Mouse (Mus musculus): ENCODE measurements around the gene Fezf2. TPM values are rescaled to one million over a fixed set of nuclear protein-coding genes. Genes with fewer than 3 reads are reported as not detected.

Fezf2 gene
- polyA plus RNA-seq, 1 experiment from 2014 or later, result not detected

GRCm38 (mm10) chr14:12333622-12334021, 14.4 kb downstream of the Fezf2 start:
- H3K36me3 ChIP-seq (ENCODE audit: insufficient read depth, low read length), result no peaks in the 10 kb centered on the region
- no peak for TF ChIP-seq EP300 (IDR thresholded peaks at IDR 0.05)
- TF ChIP-seq CTCF (IDR thresholded peaks at IDR 0.05), result no peak
- H3K27ac ChIP-seq (ENCODE audit: low read length), result no peak overlapping the region
- ATAC-seq (no peak), DNase-seq (ENCODE audit: low spot score) (no peak)
- H3K4me2 ChIP-seq (replicated peaks; ENCODE audit: low read depth, low read length), result no peak overlapping the region
- H3K4me3 ChIP-seq (ENCODE audit: low read depth, low read length), result no peak overlapping the region
- no peaks in the 10 kb centered on the region for H3K9me3 ChIP-seq (ENCODE audit: low read length)
- H3K27me3 ChIP-seq (replicated peaks; ENCODE audit: insufficient read depth, low read length), result peaks cover 17% of the 10 kb centered on the region
- no peaks in the 10 kb centered on the region for H3K4me1 ChIP-seq (ENCODE audit: insufficient read depth, low read depth, low read length)
- 64% methylated on average over 7 of the region's 7 CpGs for WGBS
- H3K9ac ChIP-seq (replicated peaks; ENCODE audit: low read depth), result no peak overlapping the region

DNA sequence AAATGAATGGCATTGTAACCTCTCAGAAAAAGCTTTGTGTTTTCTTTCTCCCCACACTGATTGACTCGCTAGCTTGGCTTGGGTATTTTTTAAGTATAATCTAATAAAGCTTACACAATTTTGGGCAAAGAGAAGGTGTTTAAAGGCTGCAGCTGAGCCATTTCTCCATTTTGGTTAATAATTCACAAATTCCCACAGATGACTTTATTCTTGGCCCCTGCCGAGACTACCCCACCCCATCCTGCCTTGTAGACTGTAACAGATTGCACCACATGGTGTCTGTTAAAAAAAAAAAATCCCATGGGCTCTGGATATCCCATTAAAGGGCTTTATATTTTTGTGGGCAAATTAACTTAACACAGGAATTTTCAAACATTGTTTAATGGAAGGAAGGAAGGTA, 44.9 kb downstream of the Fezf2 start:
- no peaks in the 10 kb centered on the region for H3K9me3 ChIP-seq (ENCODE audit: low read length)
- H3K9ac ChIP-seq (replicated peaks; ENCODE audit: low read depth), result no peak overlapping the region
- ATAC-seq (no peak), DNase-seq (ENCODE audit: low spot score) (no peak)
- WGBS, result 51% methylated on average over 2 of the region's 2 CpGs
- TF ChIP-seq CTCF (IDR thresholded peaks at IDR 0.05) (no peak), EP300 (IDR thresholded peaks at IDR 0.05) (no peak)
- 0 out of 2 replicates have a peak, but pooled peaks cover 7% of the 10 kb centered on the region for H3K36me3 ChIP-seq (ENCODE audit: insufficient read depth, low read length)
- no peaks in the 10 kb centered on the region for H3K4me1 ChIP-seq (ENCODE audit: insufficient read depth, low read depth, low read length)
- no peak overlapping the region for H3K4me2 ChIP-seq (replicated peaks; ENCODE audit: low read depth, low read length)
- H3K27me3 ChIP-seq (replicated peaks; ENCODE audit: insufficient read depth, low read length), result no peaks in the 10 kb centered on the region
- no peak overlapping the region for H3K4me3 ChIP-seq (ENCODE audit: low read depth, low read length)
- H3K27ac ChIP-seq (ENCODE audit: low read length), result no peak overlapping the region

DNA sequence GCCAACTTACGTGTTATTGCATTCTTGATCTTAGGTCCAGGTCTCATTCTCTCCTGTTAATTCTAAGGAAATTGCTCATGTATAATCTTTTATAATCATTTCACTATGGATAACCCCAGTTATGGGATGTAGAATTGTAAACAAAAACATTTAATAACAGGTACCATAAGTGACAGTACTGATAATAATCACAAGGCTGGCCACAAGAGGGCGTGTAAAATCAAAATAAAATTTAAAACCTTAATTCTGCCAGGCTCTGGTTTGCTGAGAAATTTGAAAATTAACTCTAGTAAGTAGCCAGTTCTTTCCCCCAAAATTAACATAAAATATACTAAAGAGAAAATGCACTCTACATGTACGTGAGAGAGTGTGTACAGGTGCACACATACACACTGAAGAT, 47.3 kb downstream of the Fezf2 start:
- Histone ChIP-seq H3K36me3 (ENCODE audit: insufficient read depth, low read length) (0 out of 2 replicates have a peak, but pooled peaks cover 11% of the 10 kb centered on the region), H3K27me3 (replicated peaks; ENCODE audit: insufficient read depth, low read length) (no peaks in the 10 kb centered on the region), H3K4me3 (ENCODE audit: low read depth, low read length) (no peak overlapping the region), H3K27ac (ENCODE audit: low read length) (no peak overlapping the region), H3K9me3 (ENCODE audit: low read length) (no peaks in the 10 kb centered on the region), H3K4me2 (replicated peaks; ENCODE audit: low read depth, low read length) (no peak overlapping the region), H3K4me1 (ENCODE audit: insufficient read depth, low read depth, low read length) (no peaks in the 10 kb centered on the region), H3K9ac (replicated peaks; ENCODE audit: low read depth) (no peak overlapping the region)
- TF ChIP-seq EP300 (IDR thresholded peaks at IDR 0.05), result no peak
- TF ChIP-seq CTCF (IDR thresholded peaks at IDR 0.05), result peak; percentile 40
- no peak for ATAC-seq
- 69% methylated on average over 3 of the region's 3 CpGs for WGBS
- DNase-seq (ENCODE audit: low spot score), result no peak

- ATAC-seq, result no peak
- WGBS, result 79% methylated on average over 4 of the region's 4 CpGs
- Histone ChIP-seq H3K27me3 (replicated peaks; ENCODE audit: insufficient read depth, low read length) (no peaks in the 10 kb centered on the region), H3K27ac (ENCODE audit: low read length) (no peak overlapping the region), H3K9ac (replicated peaks; ENCODE audit: low read depth) (no peak overlapping the region), H3K36me3 (ENCODE audit: insufficient read depth, low read length) (0 out of 2 replicates have a peak, but pooled peaks cover 11% of the 10 kb centered on the region), H3K4me3 (ENCODE audit: low read depth, low read length) (no peak overlapping the region), H3K4me2 (replicated peaks; ENCODE audit: low read depth, low read length) (no peak overlapping the region), H3K9me3 (ENCODE audit: low read length) (no peaks in the 10 kb centered on the region), H3K4me1 (ENCODE audit: insufficient read depth, low read depth, low read length) (no peaks in the 10 kb centered on the region)
- TF ChIP-seq EP300 (IDR thresholded peaks at IDR 0.05) (no peak), CTCF (IDR thresholded peaks at IDR 0.05) (no peak)
- DNase-seq (ENCODE audit: low spot score), result no peak
Measured at GRCm38 (mm10) chr14:12300275-12300674, 47.7 kb downstream of the Fezf2 start.

GRCm38 (mm10) chr14:12299654-12300053, 48.3 kb downstream of the Fezf2 start:
- Histone ChIP-seq H3K27me3 (replicated peaks; ENCODE audit: insufficient read depth, low read length) (no peaks in the 10 kb centered on the region), H3K4me2 (replicated peaks; ENCODE audit: low read depth, low read length) (no peak overlapping the region), H3K4me3 (ENCODE audit: low read depth, low read length) (no peak overlapping the region), H3K27ac (ENCODE audit: low read length) (no peak overlapping the region), H3K4me1 (ENCODE audit: insufficient read depth, low read depth, low read length) (no peaks in the 10 kb centered on the region), H3K9me3 (ENCODE audit: low read length) (no peaks in the 10 kb centered on the region), H3K36me3 (ENCODE audit: insufficient read depth, low read length) (0 out of 2 replicates have a peak, but pooled peaks cover 11% of the 10 kb centered on the region), H3K9ac (replicated peaks; ENCODE audit: low read depth) (no peak overlapping the region)
- TF ChIP-seq CTCF (IDR thresholded peaks at IDR 0.05) (no peak), EP300 (IDR thresholded peaks at IDR 0.05) (no peak)
- WGBS, result 88% methylated on average over 6 of the region's 6 CpGs
- ATAC-seq (no peak), DNase-seq (ENCODE audit: low spot score) (no peak)

GRCm38 (mm10) chr14:12299171-12299570, 48.8 kb downstream of the Fezf2 start:
- no peaks in the 10 kb centered on the region for H3K9me3 ChIP-seq (ENCODE audit: low read length)
- TF ChIP-seq EP300 (IDR thresholded peaks at IDR 0.05), result no peak
- TF ChIP-seq CTCF (IDR thresholded peaks at IDR 0.05), result no peak
- H3K4me3 ChIP-seq (ENCODE audit: low read depth, low read length), result no peak overlapping the region
- DNase-seq (ENCODE audit: low spot score), result no peak
- no peak overlapping the region for H3K27ac ChIP-seq (ENCODE audit: low read length)
- no peak overlapping the region for H3K4me2 ChIP-seq (replicated peaks; ENCODE audit: low read depth, low read length)
- no peak overlapping the region for H3K9ac ChIP-seq (replicated peaks; ENCODE audit: low read depth)
- H3K4me1 ChIP-seq (ENCODE audit: insufficient read depth, low read depth, low read length), result no peaks in the 10 kb centered on the region
- H3K36me3 ChIP-seq (ENCODE audit: insufficient read depth, low read length), result 0 out of 2 replicates have a peak, but pooled peaks cover 11% of the 10 kb centered on the region
- ATAC-seq, result no peak
- H3K27me3 ChIP-seq (replicated peaks; ENCODE audit: insufficient read depth, low read length), result no peaks in the 10 kb centered on the region

DNA sequence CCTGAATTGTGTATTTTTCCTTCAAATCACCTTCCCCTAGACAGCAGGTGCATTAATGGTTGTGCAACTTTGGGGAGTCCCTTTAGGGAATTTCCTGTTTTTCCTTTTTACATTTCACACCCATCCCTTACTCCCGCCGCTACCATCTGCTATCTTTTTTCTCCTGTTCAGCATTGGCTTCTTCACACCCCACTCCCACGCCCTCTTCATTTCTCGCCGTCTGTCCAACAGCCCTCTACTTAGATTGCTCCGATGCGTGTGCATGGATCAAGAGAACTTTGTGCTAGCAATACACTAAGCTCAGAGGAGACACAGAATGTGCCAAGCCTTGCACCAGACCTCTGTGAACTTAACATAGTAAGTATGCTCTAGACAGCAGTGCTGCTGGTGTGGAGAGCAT, 51.6 kb downstream of the Fezf2 start:
- DNase-seq (ENCODE audit: low spot score) (no peak), ATAC-seq (no peak)
- Histone ChIP-seq H3K9me3 (ENCODE audit: low read length) (no peaks in the 10 kb centered on the region), H3K4me2 (replicated peaks; ENCODE audit: low read depth, low read length) (no peak overlapping the region), H3K27me3 (replicated peaks; ENCODE audit: insufficient read depth, low read length) (no peaks in the 10 kb centered on the region), H3K4me3 (ENCODE audit: low read depth, low read length) (no peak overlapping the region), H3K4me1 (ENCODE audit: insufficient read depth, low read depth, low read length) (no peaks in the 10 kb centered on the region), H3K9ac (replicated peaks; ENCODE audit: low read depth) (no peak overlapping the region), H3K27ac (ENCODE audit: low read length) (no peak overlapping the region), H3K36me3 (ENCODE audit: insufficient read depth, low read length) (0 out of 2 replicates have a peak, but pooled peaks cover 11% of the 10 kb centered on the region)
- 88% methylated on average over 7 of the region's 7 CpGs for WGBS
- no peak for TF ChIP-seq CTCF (IDR thresholded peaks at IDR 0.05)
- no peak for TF ChIP-seq EP300 (IDR thresholded peaks at IDR 0.05)

Other genes with a start within 250 kb of the Fezf2 start
- gene Gm49355, start 64.2 kb downstream of the Fezf2 start, polyA plus RNA-seq (2015; fragmentation: Nextera tagmentation; extraction: Ambion mirVana), result 0.12 and 0.20 TPM in 2 replicates
- gene 3830406C13Rik, start 64.0 kb downstream of the Fezf2 start, polyA plus RNA-seq (2015; fragmentation: Nextera tagmentation; extraction: Ambion mirVana), result 46.6 and 63.7 TPM in 2 replicates

Data from lung, postnatal 0 days (tissue).